Mouse (Mus musculus) neural tube, embryonic 13.5 days (tissue): Measurements from ENCODE around the gene Tmem81. TPM values are rescaled to one million over a fixed set of nuclear protein-coding genes. Genes with fewer than 3 reads are reported as not detected.

Experiments
- ATAC-seq: fragments of 200-750 bp; cut with Nextera tagmentation; 2 replicates; pipeline ENCODE4 v1.8.0; 2017; ENCODE audit warnings: low read depth, mild to moderate bottlenecking, moderate TSS enrichment, moderate library complexity
- H3K27ac ChIP-seq: fragments of 300-500 bp; sonication (generic); replicated peaks from 2 replicates; pipeline ENCODE4 v1.5.1; 2015; ENCODE audit warnings: moderate library complexity, mild to moderate bottlenecking, inconsistent platforms
- H3K27me3 ChIP-seq: fragments of 300-500 bp; sonication (generic); 2 replicates; pipeline ENCODE4 v1.6.1; 2015; ENCODE audit warnings: mild to moderate bottlenecking, inconsistent platforms
- H3K36me3 ChIP-seq: fragments of 300-500 bp; sonication (generic); 2 replicates; pipeline ENCODE4 v1.6.1; 2015; ENCODE audit warnings: mild to moderate bottlenecking, inconsistent platforms
- H3K4me1 ChIP-seq: fragments of 300-500 bp; sonication (generic); replicated peaks from 2 replicates; pipeline ENCODE4 v1.6.1; 2015; ENCODE audit warnings: inconsistent platforms
- H3K4me2 ChIP-seq: fragments of 300-500 bp; sonication (generic); 2 replicates; pipeline ENCODE4 v1.6.1; 2015; ENCODE audit warnings: inconsistent platforms, mild to moderate bottlenecking, moderate library complexity
- H3K4me3 ChIP-seq: fragments of 300-500 bp; sonication (generic); 2 replicates; pipeline ENCODE4 v1.5.1; 2015; ENCODE audit warnings: mild to moderate bottlenecking, inconsistent platforms
- H3K9ac ChIP-seq: fragments of 300-500 bp; sonication (generic); 2 replicates; pipeline ENCODE4 v1.6.1; 2015; ENCODE audit warnings: moderate library complexity, mild to moderate bottlenecking, inconsistent platforms
- H3K9me3 ChIP-seq: fragments of 300-500 bp; sonication (generic); 2 replicates; pipeline ENCODE4 v1.6.1; 2016; ENCODE audit warnings: inconsistent platforms
- WGBS: fragments of 180-500 bp; shearing (Covaris S2); methylation state at CpG from one replicate; pipeline ENCODE4 v1.1.7; 2015; 5-methylcytosine and 5-hydroxymethylcytosine counted together
- polyA plus RNA-seq: library from polyadenylated mRNA; unstranded; fragments of >200 nt; fragmentation: Nextera tagmentation; extraction: Ambion mirVana; gene quantifications from 2 replicates; pipeline ENCODE4 v1.2.1, GENCODE M21; 2015

Tmem81 gene
- polyA plus RNA-seq, 1 experiment from 2014 or later = 1.0 TPM

GRCm38 (mm10) chr1:132483234-132483633 is 22.8 kb upstream of the Tmem81 start:
- H3K4me1 ChIP-seq = peaks cover 21% of the 10 kb centered on the region
- no peak for ATAC-seq
- peaks cover 17% of the 10 kb centered on the region for H3K36me3 ChIP-seq
- no peak overlapping the region for H3K4me2 ChIP-seq
- H3K9me3 ChIP-seq = no peaks in the 10 kb centered on the region
- H3K4me3 ChIP-seq = no peak overlapping the region
- no peak overlapping the region for H3K27ac ChIP-seq
- no peak overlapping the region for H3K9ac ChIP-seq
- no peaks in the 10 kb centered on the region for H3K27me3 ChIP-seq
- 89% methylated on average over 3 of the region's 3 CpGs for WGBS

GRCm38 (mm10) chr1:132483759-132484158 is 22.3 kb upstream of the Tmem81 start:
- Histone ChIP-seq H3K4me3 (no peak overlapping the region), H3K27ac (no peak overlapping the region), H3K4me2 (no peak overlapping the region), H3K27me3 (no peaks in the 10 kb centered on the region), H3K9ac (no peak overlapping the region), H3K36me3 (peaks cover 22% of the 10 kb centered on the region), H3K9me3 (no peaks in the 10 kb centered on the region), H3K4me1 (peaks cover 16% of the 10 kb centered on the region)
- 93% methylated on average over 6 of the region's 6 CpGs for WGBS
- no peak for ATAC-seq

DNA sequence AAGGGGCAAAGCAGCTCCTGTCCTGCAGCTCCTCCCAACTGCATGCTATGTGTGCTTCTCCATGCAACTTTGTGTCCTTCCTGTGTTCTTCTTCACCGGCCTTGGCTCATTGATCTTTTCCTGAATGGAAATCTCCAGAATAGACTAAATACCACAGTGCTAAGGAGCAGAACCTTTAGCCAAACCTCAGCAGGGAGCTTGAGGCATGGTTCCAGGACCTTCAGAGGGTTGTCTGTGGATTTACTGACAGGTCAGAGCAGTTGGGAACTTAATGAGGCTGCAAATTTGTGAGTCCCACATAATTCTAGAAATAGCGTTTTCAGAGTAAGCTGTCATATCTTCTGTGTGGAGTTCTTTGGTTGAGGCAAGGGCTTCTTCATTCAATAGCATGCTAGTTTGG is 5.5 kb upstream of the Tmem81 start:
- WGBS = 85% methylated on average over 2 of the region's 2 CpGs
- no peaks in the 10 kb centered on the region for H3K4me1 ChIP-seq
- no peaks in the 10 kb centered on the region for H3K9me3 ChIP-seq
- H3K36me3 ChIP-seq = peaks cover 92% of the 10 kb centered on the region
- H3K27ac ChIP-seq = no peak overlapping the region
- no peak overlapping the region for H3K9ac ChIP-seq
- no peak overlapping the region for H3K4me2 ChIP-seq
- ATAC-seq = no peak
- no peaks in the 10 kb centered on the region for H3K27me3 ChIP-seq
- H3K4me3 ChIP-seq = no peak overlapping the region

GRCm38 (mm10) chr1:132505155-132505554 is 875 bp upstream of the Tmem81 start:
- Histone ChIP-seq H3K9ac (no peak overlapping the region), H3K4me3 (no peak overlapping the region), H3K27ac (no peak overlapping the region; the same call in 1 of the 2 replicates), H3K36me3 (peaks cover 78% of the 10 kb centered on the region), H3K27me3 (no peaks in the 10 kb centered on the region), H3K9me3 (no peaks in the 10 kb centered on the region), H3K4me2 (no peak overlapping the region), H3K4me1 (peaks cover 5% of the 10 kb centered on the region; the same call in 1 of the 2 replicates)
- WGBS = 80% methylated on average over 5 of the region's 5 CpGs
- no peak for ATAC-seq

GRCm38 (mm10) chr1:132506656-132507055 is 626 bp downstream of the Tmem81 start:
- H3K4me2 ChIP-seq = no peak overlapping the region
- H3K4me1 ChIP-seq = peaks cover 10% of the 10 kb centered on the region; the same call in 1 of the 2 replicates
- no peak overlapping the region for H3K27ac ChIP-seq
- no peak overlapping the region for H3K4me3 ChIP-seq
- H3K36me3 ChIP-seq = peaks cover 63% of the 10 kb centered on the region
- H3K27me3 ChIP-seq = no peaks in the 10 kb centered on the region
- ATAC-seq = no peak
- 97% methylated on average over 7 of the region's 7 CpGs for WGBS
- H3K9me3 ChIP-seq = no peaks in the 10 kb centered on the region
- H3K9ac ChIP-seq = no peak overlapping the region

DNA sequence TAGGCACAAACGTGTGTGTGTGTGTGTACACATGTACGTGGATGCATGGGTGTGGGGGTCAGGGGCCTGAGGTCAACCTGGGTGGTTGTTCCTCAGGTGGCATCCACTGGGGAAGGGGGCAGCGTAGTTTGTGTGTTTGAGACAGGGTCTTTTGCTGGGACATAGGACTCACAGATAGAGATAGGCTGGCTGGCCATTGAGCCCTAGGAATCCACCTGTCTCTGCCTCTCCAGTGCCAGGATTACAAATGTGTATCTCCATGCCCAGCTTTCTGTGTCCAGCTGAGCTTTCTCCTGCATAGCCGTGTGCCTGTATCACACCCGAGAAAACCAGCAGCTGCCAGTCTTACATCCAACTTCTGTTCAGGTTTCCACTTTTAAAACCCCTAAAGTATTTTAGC is 3.7 kb downstream of the Tmem81 start:
- no peak overlapping the region for H3K4me3 ChIP-seq
- ATAC-seq = no peak
- no peaks in the 10 kb centered on the region for H3K27me3 ChIP-seq
- H3K36me3 ChIP-seq = peaks cover 48% of the 10 kb centered on the region
- peaks cover 13% of the 10 kb centered on the region; the same call in 1 of the 2 replicates for H3K4me1 ChIP-seq
- H3K27ac ChIP-seq = peak overlapping the region; percentile 52; the same call in 1 of the 2 replicates
- no peak overlapping the region for H3K9ac ChIP-seq
- H3K4me2 ChIP-seq = no peak overlapping the region
- no peaks in the 10 kb centered on the region for H3K9me3 ChIP-seq
- 91% methylated on average over 5 of the region's 5 CpGs for WGBS

- Histone ChIP-seq H3K4me3 (no peak overlapping the region), H3K27me3 (no peaks in the 10 kb centered on the region), H3K9ac (no peak overlapping the region), H3K4me1 (peaks cover 13% of the 10 kb centered on the region; the same call in 1 of the 2 replicates), H3K9me3 (no peaks in the 10 kb centered on the region), H3K27ac (peak overlapping the region; percentile 25), H3K4me2 (no peak overlapping the region), H3K36me3 (peaks cover 50% of the 10 kb centered on the region)
- ATAC-seq = 0 out of 2 replicates have a peak, but pooled peaks have one; percentile 6
- WGBS = 43% methylated on average over 8 of the region's 8 CpGs
Measured at GRCm38 (mm10) chr1:132511521-132511920, 5.5 kb downstream of the Tmem81 start.

- Histone ChIP-seq H3K36me3 (peaks cover 50% of the 10 kb centered on the region), H3K9ac (no peak overlapping the region), H3K27me3 (no peaks in the 10 kb centered on the region), H3K27ac (peak overlapping the region; percentile 25), H3K4me2 (no peak overlapping the region), H3K9me3 (no peaks in the 10 kb centered on the region), H3K4me3 (no peak overlapping the region), H3K4me1 (peaks cover 13% of the 10 kb centered on the region; the same call in 1 of the 2 replicates)
- no peak for ATAC-seq
- WGBS = 83% methylated on average over 8 of the region's 8 CpGs
Measured at GRCm38 (mm10) chr1:132512106-132512505, 6.1 kb downstream of the Tmem81 start.

DNA sequence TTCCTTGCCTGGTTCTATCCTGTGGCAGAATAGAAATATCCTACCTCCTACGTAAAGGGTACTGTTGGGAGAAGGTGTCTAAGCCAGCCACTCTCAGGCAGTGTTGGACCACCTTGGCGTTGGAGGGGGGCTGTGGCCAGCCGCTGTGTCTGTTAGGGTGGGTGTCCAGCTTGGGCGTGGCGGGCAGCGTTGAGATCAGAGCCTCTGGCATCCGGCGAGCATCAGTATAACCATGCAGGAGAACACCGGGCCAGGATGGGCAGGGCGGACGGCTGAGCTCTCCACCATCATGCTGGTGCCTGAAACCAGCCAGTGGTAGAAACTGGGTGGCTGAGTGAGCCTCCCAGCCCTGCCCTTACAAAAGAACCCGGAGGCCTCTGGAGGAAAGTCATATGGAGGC is 9.3 kb downstream of the Tmem81 start:
- Histone ChIP-seq H3K9me3 (no peaks in the 10 kb centered on the region), H3K36me3 (peaks cover 64% of the 10 kb centered on the region), H3K4me1 (peaks cover 7% of the 10 kb centered on the region; the same call in 1 of the 2 replicates), H3K27me3 (no peaks in the 10 kb centered on the region), H3K9ac (no peak overlapping the region), H3K4me2 (no peak overlapping the region), H3K4me3 (no peak overlapping the region), H3K27ac (no peak overlapping the region)
- WGBS = 92% methylated on average over 12 of the region's 12 CpGs
- ATAC-seq = no peak

DNA sequence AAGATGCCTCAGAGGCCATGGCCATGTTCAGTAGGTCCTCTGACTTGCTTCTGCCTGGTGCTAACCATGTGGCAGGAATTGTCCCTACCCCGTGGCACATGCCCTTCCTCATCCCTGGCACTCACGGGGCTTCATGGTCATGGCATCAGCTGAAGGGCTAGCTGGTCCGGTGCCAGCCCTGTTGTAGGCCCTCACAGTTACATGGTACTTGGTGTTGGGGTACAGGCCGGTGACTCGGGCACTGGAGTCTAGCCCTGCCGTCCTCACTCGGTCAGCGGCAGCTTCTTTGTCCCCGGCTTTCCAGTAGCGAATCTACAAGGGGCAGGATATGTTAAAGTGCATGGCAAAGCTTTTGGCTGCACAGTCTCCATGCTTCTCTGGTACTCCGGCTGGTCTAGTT is 10.7 kb downstream of the Tmem81 start:
- H3K4me3 ChIP-seq = no peak overlapping the region
- no peak overlapping the region for H3K4me2 ChIP-seq
- no peaks in the 10 kb centered on the region for H3K9me3 ChIP-seq
- ATAC-seq = no peak
- WGBS = 94% methylated on average over 11 of the region's 11 CpGs
- no peak overlapping the region for H3K9ac ChIP-seq
- H3K27me3 ChIP-seq = no peaks in the 10 kb centered on the region
- H3K4me1 ChIP-seq = peaks cover 1% of the 10 kb centered on the region; the same call in 1 of the 2 replicates
- H3K27ac ChIP-seq = no peak overlapping the region
- H3K36me3 ChIP-seq = peaks cover 73% of the 10 kb centered on the region

GRCm38 (mm10) chr1:132518621-132519020 is 12.6 kb downstream of the Tmem81 start:
- Histone ChIP-seq H3K27ac (no peak overlapping the region), H3K9me3 (no peaks in the 10 kb centered on the region), H3K4me1 (peaks cover 5% of the 10 kb centered on the region; the same call in 1 of the 2 replicates), H3K4me2 (no peak overlapping the region), H3K36me3 (peaks cover 87% of the 10 kb centered on the region), H3K4me3 (no peak overlapping the region), H3K9ac (no peak overlapping the region), H3K27me3 (no peaks in the 10 kb centered on the region)
- no peak for ATAC-seq
- WGBS = 87% methylated on average over 18 of the region's 18 CpGs

DNA sequence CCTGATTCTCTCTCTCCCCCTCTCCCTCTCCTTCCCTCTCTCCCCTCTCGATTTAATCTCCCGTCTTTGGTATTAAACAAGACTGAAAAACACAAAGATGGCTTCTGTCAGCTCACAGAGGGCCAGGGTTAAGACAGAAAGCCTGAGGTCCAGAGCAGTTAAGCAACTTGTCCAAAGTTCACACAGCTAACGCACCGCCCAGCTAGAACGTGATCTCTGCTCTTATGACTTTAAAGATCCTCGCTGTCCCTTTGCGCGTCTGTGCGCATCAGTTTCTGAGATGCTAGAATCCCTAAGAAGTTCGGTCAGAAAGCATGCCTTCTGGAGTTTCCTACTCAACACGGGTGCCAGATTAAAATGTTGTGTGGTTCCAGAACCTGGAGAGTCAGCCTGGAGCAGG is 13.7 kb downstream of the Tmem81 start:
- H3K4me2 ChIP-seq = no peak overlapping the region
- H3K9me3 ChIP-seq = no peaks in the 10 kb centered on the region
- no peak overlapping the region for H3K4me3 ChIP-seq
- WGBS = 88% methylated on average over 11 of the region's 11 CpGs
- H3K9ac ChIP-seq = no peak overlapping the region
- ATAC-seq = no peak
- H3K27ac ChIP-seq = no peak overlapping the region
- no peaks in the 10 kb centered on the region for H3K27me3 ChIP-seq
- H3K4me1 ChIP-seq = peaks cover 6% of the 10 kb centered on the region; the same call in 1 of the 2 replicates
- peaks cover 87% of the 10 kb centered on the region for H3K36me3 ChIP-seq

DNA sequence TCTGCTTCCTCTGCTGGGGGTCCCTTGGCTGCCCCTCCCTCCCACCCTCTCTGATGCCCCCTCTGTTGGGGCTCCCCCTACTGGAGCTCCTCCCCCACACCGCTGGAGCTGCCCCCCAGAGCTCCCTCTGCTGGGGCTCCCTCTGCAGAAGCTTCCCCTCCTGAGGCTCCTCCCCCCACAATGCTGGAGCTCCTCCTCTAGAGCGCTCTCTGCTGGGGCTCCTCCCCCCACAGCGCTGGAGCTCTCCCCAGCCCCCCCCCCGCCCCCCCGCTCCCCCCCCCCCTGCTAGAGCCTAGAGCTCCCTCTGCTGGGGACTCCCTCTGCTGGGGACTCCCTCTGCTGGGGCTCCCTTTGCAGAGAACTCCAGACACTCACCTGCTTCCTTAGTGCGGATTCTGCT is 14.7 kb downstream of the Tmem81 start:
- peaks cover 12% of the 10 kb centered on the region for H3K4me1 ChIP-seq
- ATAC-seq = no peak
- no peak overlapping the region for H3K4me2 ChIP-seq
- no peaks in the 10 kb centered on the region for H3K9me3 ChIP-seq
- no peak overlapping the region for H3K9ac ChIP-seq
- peaks cover 84% of the 10 kb centered on the region for H3K36me3 ChIP-seq
- no peak overlapping the region for H3K4me3 ChIP-seq
- no peak overlapping the region for H3K27ac ChIP-seq
- no peaks in the 10 kb centered on the region for H3K27me3 ChIP-seq
- 18% methylated on average over 4 of the region's 6 CpGs for WGBS
